Comparison of ENCODE assay signal across 13 mouse cellular contexts in genomic region chr5:31918566-31918965, GRCm38 (mm10).
DNase-seq lines count a peak whose midpoint lies in the region; ATAC-seq lines count a peak whose summit lies in the region.
"Had no signal": no experiment of that assay in that cellular context is flagged by ENCODE, and none has a peak within 500 bp of the region (broad histone marks: within the 10 kb centered on the region; RNA-seq: fewer than 3 reads in every experiment).

No protein-coding gene starts in this region.

- peak; percentile 85 to 86 for ATAC-seq in hematopoietic stem cell, adult 5-6 weeks (replicated peaks in 1 of 2; ENCODE audit: insufficient read depth in 1 of 2, low FRiP score in 2 of 2, low TSS enrichment in 1 of 2, low read depth in 1 of 2, poor library complexity in 2 of 2, severe bottlenecking in 2 of 2)
- ATAC-seq: forebrain, embryonic 14.5 days; intestine, embryonic 16.5 days; midbrain, embryonic 13.5 days had no signal

- intact Hi-C loops in heart, postnatal 10 days (cut with DNase I) = no loop called here

- peak; percentile 15 for DNase-seq in lung, postnatal 36 days
- DNase-seq in lung, postnatal 14 days = no peak
- peak; percentile 62 to 70 for DNase-seq in spleen, postnatal 36 days (ENCODE audit: low spot score in 2 of 2)
- DNase-seq in thymus, postnatal 4 days = peak; percentile 70
- no peak for DNase-seq in Muller cell, postnatal 12 days (ENCODE audit: inconsistent ontology term)
- DNase-seq in kidney, postnatal 4 days = no peak
- no peak for DNase-seq in heart, postnatal 10 days
- DNase-seq: cerebellum, adult 11 months; heart, postnatal 4 days had no signal

Comparison
In these comparisons a context has a peak if more than half of its experiments do, and no peak if none do; other contexts are left out.
1. DNase-seq: peak in lung, postnatal 36 days (single experiment), spleen, postnatal 36 days (2 of 2) and thymus, postnatal 4 days (single experiment); none in lung, postnatal 14 days (single experiment), Muller cell, postnatal 12 days (single experiment), kidney, postnatal 4 days (0 of 2) and heart, postnatal 10 days (0 of 2).